Mouse (Mus musculus): ENCODE data around the gene Cntn2.

Gene Cntn2

GRCm38 (mm10) chr1:132557901-132558631 lies 15.0 kb upstream of the Cntn2 start:
- no peak for DNase-seq (ENCODE audit: low spot score)

GRCm38 (mm10) chr1:132543789-132544188 lies 733 bp upstream of the Cntn2 start:
- DNase-seq (ENCODE audit: low spot score) = no peak

GRCm38 (mm10) chr1:132541824-132542599 lies 1.0 kb downstream of the Cntn2 start:
- no peak for DNase-seq (ENCODE audit: low spot score)

DNA sequence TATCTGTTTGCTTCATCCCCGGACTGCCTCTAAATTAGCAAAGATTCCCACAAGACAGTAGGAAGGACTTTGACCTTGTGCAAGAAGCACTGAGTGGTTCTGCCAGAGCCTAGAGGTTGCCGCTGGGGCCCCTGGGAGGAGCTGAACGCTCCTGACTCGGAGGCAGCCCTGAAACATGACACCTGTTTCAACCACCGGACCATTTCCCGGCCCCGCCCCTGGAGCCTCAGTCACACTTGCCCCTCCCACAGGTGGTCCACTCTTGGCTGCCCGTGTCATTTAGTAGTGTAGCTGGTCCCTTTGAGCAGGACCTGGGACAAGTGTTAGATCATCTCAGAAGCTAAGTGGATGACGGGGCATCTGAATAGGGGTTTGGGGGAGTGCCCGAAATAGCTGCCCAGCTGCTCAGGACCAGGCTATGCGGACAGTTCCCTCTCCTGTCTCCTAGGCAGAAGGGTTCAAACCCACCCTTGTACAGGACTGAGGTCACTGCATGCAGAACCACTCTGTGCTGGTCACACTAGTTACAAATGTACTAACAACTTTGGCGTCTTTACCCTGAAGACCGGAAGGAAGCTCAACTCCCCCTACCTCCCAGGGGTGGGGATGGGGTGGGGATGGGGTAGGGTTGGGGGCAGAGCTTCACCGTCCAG lies 1.8 kb downstream of the Cntn2 start:
- no peak for DNase-seq (ENCODE audit: low spot score)

DNA sequence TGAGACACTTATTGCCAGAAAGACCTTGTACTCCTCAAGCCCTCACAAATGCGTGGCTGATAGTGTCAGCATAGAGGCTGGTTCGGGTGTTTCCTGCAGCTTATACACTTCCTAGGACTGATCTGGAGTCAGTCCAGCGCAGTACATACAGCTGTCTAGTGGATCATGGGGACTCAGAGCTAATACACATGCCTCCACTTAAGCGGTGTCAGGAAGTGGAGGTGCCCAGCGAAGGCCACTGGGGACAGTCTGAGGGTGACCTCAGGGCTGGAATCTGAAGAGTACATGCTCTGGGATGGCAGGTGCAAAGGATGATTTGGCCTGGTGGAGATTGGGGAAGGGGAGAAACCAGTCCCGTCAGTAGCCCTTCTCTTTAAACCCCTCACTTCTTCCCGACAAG lies 2.4 kb downstream of the Cntn2 start:
- DNase-seq (ENCODE audit: low spot score) = no peak

- peak; percentile 58 for DNase-seq (ENCODE audit: low spot score)
Observed at GRCm38 (mm10) chr1:132537736-132538135, 5.3 kb downstream of the Cntn2 start.

DNA sequence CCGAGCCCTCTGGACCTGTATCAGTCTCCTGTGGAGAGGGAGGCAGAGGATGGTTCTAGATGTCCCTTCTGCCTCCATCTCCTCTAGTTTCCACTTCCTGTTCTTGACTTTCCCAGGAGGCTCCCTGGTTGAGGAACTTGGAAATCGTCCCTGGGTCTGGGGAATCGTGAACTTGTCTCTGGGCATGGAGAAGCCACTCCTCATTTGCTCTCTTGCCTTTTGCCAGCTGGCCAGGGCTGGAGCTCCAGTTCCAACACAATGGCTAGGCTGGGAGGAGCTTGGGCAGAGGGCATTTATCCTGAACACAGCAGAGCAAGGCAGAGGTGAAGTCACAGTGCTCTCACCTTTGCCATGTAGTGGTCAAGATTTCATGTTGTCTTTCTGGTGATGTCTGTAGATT lies 6.6 kb downstream of the Cntn2 start:
- no peak for DNase-seq (ENCODE audit: low spot score)

GRCm38 (mm10) chr1:132535541-132535940 lies 7.5 kb downstream of the Cntn2 start:
- DNase-seq (ENCODE audit: low spot score) = no peak

DNA sequence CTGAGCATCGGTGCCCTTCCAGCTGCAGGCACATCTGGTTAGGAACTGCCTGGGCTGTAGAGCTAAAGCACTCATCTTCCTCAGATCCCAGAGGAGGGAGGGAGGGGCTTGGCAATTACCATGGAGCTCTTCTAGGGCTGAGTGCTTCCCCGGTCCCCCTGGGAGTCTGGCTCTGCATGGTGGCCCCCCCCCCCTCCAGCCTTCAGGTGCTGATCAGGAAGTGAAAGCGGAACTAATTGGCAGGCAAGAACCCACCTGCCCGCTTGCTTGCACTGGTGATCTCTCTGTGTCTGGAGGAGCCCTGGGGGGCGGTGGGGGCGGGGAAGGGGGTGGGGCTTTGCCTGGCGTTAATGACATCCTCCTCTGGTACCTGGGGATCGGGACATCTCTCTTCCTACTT lies 9.2 kb downstream of the Cntn2 start:
- DNase-seq (ENCODE audit: low spot score) = no peak

GRCm38 (mm10) chr1:132532521-132532920 lies 10.5 kb downstream of the Cntn2 start:
- DNase-seq (ENCODE audit: low spot score) = no peak

GRCm38 (mm10) chr1:132530631-132531191 lies 12.3 kb downstream of the Cntn2 start:
- DNase-seq (ENCODE audit: low spot score) = no peak

DNA sequence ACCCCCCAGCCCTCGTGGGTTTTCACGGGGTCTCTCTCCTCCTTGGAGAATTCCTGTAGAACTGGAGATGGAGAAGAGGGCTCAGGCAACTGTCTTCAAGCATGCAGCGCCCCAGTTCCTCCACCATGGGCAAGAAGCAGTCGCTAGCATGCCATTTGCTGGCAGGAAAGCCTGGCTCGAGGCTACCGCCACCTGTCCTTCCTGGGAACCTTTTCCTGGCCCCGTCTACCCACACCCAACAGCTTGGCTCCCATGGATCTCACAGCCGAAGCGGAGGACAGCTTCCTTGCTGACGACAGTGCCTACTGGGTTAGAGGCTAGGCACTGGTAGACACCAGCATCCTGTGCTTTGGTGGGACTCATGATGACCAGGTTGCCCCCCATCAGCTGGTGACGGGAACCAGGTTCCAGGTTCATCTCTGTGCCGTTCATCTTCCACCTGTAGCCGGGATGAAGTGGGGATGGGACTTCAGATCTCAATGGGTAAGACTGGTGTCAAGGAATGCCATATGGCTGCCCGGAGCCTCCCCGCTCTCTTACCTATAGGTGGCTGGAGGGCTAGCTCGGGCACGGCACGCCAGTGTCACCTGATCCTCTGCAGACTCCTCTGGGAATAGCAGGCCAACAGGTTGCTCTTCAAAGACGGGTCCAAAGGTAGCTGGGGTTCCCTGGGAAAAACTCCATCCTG lies 14.3 kb downstream of the Cntn2 start:
- no peak for DNase-seq (ENCODE audit: low spot score)

DNA sequence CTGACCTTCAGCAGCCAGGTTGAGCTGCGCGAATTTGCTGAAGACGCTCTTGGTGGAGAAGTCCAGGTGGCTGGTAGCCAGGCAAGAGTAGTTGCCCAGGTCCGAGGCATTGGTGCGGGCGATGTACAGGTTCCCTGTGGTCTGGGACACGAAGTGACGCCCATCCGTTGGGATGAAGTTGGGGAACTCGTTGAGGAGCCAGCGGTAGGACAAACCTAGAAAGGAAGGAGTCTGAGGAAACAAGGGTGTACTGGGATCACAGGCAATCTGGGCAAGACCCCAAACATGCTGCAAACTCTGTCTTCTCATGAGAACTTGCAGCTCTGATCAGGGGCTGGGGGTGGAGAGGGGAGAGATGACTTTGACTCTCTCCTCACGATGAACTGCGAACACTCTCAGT lies 15.0 kb downstream of the Cntn2 start:
- DNase-seq (ENCODE audit: low spot score) = no peak

DNA sequence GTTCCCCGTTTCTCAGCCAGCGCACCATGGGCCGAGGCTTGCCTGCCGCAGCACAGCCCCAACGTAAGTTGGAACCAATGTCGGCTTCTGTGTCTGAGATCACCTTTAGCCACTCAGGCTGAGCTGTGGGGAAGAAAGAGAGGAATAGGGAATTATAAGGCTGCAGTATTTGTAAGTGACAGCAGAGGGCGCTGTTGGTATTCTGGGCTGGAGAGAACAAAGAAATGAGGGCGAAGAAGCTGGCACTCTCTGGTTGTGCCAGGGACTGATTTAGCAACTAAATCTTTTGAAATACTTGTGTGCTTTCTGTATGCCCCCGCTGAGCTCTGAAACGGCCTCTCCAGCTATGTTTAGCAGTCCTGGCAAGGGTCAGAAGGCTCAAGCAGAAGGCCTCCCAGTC lies 17.2 kb downstream of the Cntn2 start:
- DNase-seq (ENCODE audit: low spot score) = peak; percentile 76

DNA sequence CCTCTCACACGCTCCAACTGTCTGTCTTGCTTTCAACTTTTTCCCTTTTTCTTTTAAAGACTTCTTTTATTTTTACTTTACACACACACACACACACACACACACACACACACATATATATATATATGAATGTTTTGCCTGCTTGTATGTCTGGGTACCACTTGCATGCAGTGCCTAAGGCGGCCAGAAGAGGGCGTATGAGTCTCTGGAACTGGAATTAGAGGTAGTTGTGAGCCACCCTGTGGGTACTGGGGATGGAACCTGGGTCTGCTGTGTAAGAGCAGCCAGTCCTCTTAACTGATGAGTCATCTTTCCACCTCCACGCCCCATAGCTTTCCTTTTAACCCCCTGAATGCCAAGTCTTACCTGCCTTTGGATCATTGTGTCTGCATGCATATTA lies 19.1 kb downstream of the Cntn2 start:
- DNase-seq (ENCODE audit: low spot score) = no peak

DNA sequence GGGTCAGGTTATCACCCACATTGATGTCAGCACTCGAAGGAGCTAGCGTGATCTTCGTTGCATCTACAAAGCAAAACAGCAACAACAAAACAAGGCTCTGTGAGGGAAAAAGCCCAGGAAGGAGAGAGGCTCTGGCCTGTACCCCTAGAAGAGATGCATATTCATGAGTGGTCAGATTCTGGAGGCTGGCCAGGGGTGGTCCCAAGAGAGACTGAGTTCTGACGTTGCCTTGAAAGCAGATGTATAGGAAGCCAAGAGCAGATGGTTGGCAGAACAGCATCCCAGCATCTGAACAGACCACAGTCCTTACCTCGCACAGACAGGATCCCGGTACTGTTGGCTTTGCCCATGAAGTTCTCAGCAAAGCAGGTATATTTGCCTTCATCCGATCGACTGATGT lies 20.0 kb downstream of the Cntn2 start:
- DNase-seq (ENCODE audit: low spot score) = no peak

- DNase-seq (ENCODE audit: low spot score) = no peak
Observed at GRCm38 (mm10) chr1:132520764-132521163, 22.3 kb downstream of the Cntn2 start.

DNA sequence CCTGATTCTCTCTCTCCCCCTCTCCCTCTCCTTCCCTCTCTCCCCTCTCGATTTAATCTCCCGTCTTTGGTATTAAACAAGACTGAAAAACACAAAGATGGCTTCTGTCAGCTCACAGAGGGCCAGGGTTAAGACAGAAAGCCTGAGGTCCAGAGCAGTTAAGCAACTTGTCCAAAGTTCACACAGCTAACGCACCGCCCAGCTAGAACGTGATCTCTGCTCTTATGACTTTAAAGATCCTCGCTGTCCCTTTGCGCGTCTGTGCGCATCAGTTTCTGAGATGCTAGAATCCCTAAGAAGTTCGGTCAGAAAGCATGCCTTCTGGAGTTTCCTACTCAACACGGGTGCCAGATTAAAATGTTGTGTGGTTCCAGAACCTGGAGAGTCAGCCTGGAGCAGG lies 23.3 kb downstream of the Cntn2 start:
- DNase-seq (ENCODE audit: low spot score) = no peak

DNA sequence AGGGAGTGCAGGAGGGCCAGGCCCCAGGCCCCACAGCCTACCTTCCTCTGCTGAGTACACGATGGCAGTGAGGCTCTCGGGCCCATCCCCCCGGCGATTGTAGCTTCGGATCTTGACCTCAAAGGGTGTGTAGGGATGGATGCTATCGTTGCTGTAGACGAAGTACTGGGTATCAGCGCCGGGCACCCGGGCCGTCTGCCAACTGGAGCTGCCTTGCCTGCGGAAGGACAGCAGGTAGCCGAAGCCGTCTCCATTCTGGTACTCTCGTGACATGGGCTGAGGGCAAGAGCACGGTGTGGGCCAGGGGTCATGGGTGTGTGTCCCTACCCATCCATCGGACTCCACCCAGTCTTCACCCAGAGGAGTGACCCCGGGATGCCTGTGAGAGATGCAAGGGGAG lies 24.4 kb downstream of the Cntn2 start:
- no peak for DNase-seq (ENCODE audit: low spot score)

DNA sequence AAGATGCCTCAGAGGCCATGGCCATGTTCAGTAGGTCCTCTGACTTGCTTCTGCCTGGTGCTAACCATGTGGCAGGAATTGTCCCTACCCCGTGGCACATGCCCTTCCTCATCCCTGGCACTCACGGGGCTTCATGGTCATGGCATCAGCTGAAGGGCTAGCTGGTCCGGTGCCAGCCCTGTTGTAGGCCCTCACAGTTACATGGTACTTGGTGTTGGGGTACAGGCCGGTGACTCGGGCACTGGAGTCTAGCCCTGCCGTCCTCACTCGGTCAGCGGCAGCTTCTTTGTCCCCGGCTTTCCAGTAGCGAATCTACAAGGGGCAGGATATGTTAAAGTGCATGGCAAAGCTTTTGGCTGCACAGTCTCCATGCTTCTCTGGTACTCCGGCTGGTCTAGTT lies 26.3 kb downstream of the Cntn2 start:
- DNase-seq (ENCODE audit: low spot score) = no peak

GRCm38 (mm10) chr1:132515339-132515738 lies 27.7 kb downstream of the Cntn2 start:
- DNase-seq (ENCODE audit: low spot score) = no peak

DNA sequence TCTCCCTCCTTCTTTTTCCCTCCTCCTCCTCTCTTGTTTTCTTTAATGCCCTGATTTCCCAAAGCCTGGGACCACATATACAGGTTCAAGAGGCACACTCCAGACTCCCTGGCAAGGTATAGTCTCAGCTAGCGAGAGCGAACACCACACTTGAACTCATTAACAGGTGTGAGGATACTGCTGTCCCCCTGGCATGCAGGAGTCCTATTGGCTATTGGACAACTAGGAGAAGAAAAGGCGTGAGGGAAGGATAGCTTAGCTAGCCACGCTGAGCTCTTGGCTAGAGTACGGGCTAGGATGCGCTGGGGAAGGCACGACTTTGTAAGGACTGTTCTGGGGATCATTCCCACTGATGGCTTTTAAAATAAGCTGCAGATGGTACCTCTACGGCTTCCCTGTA lies 30.9 kb downstream of the Cntn2 start:
- DNase-seq (ENCODE audit: low spot score) = no peak

Measured in left cerebral cortex, adult 11 months (tissue).